Mouse (Mus musculus): Measurements from ENCODE around the gene Clasp2. TPM values are rescaled to one million over a fixed set of nuclear protein-coding genes. Genes with fewer than 3 reads are reported as not detected.

The Clasp2 gene
- total and polyA plus RNA-seq, 3 experiments, result 28.7 to 209 (median 30.8) TPM

DNA sequence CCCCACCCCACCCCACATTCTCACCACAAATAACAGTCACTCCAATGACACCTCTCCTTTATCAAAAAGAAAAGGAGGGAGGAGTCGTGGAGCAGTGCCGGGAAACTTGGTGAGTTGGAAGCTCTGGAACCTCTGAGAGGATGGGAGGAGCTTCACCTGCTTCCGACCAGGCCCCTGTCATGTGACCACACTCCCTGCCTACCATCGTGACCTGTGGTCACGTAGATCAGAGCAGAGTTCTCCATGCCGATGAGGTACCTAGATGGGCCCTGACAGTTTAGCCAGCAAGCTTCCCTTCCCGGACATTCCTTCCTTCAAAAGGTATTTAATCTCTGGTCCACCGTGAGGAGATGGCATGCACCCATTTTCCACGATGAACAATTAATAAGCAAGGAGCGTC, 17.2 kb downstream of the Clasp2 start:
- Histone ChIP-seq H3K36me3 (ENCODE audit: control insufficient read depth in 1 of 2, insufficient read depth in 2 of 2, low read length in 2 of 2) (peaks cover 0 to 5% of the 10 kb centered on the region in 2 experiments; a peak in 2 of 4 replicates), H3K9ac (ENCODE audit: control insufficient read depth, low read depth, low read length, poor library complexity, severe bottlenecking) (no peak overlapping the region), H3K79me2 (ENCODE audit: control insufficient read depth, insufficient read depth, low read length, poor library complexity) (peaks cover 24% of the 10 kb centered on the region), H3K27ac (ENCODE audit: control insufficient read depth, low read depth, low read length) (no peak overlapping the region), H3K27me3 (ENCODE audit: control insufficient read depth in 1 of 2, insufficient read depth in 2 of 2, low read length in 2 of 2) (no peaks in the 10 kb centered on the region), H3K4me3 (ENCODE audit: control insufficient read depth in 1 of 2, insufficient read depth in 1 of 2, low read depth in 2 of 2, low read length in 2 of 2) (no peak overlapping the region), H3K4me1 (ENCODE audit: control insufficient read depth in 1 of 2, insufficient read depth in 2 of 2, low read length in 2 of 2) (no peaks in the 10 kb centered on the region), H3K9me3 (replicated peaks; ENCODE audit: insufficient read depth, low read length) (no peaks in the 10 kb centered on the region)
- DNase-seq (ENCODE audit: low read depth, low spot score), result no peak
- TF ChIP-seq RCOR1 (IDR thresholded peaks at IDR 0.05; ENCODE audit: low read depth, low read length) (no peak), MYB (IDR thresholded peaks at IDR 0.05; ENCODE audit: low read depth, low read length) (no peak), RAD21 (IDR thresholded peaks at IDR 0.05; ENCODE audit: low read depth, low read length) (no peak), MAX (IDR thresholded peaks at IDR 0.05; ENCODE audit: low read length) (no peak)

DNA sequence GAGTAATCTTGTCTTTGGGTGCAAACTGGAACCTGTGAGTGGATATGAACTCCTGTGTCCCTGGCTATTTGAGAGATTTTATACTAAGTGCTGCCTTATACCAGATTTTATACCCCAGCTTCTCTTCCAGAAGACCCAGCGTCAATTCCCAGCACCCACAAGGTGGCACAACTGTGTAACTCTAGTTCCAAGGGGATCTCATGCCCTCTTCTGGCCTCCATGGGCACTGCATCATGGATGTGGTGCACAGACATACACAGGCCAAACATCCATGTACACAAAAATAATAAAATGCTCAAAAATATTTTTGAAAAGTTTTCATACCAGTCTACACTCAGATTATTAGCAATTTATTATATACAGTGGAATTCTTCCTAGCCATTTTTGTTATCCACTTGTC, 18.4 kb downstream of the Clasp2 start:
- peak; percentile 32 for DNase-seq (ENCODE audit: low read depth, low spot score)
- H3K4me3 ChIP-seq (ENCODE audit: control insufficient read depth in 1 of 2, insufficient read depth in 1 of 2, low read depth in 2 of 2, low read length in 2 of 2), result no peak overlapping the region
- no peak overlapping the region for H3K9ac ChIP-seq (ENCODE audit: control insufficient read depth, low read depth, low read length, poor library complexity, severe bottlenecking)
- no peaks in the 10 kb centered on the region for H3K27me3 ChIP-seq (ENCODE audit: control insufficient read depth in 1 of 2, insufficient read depth in 2 of 2, low read length in 2 of 2)
- no peak overlapping the region for H3K27ac ChIP-seq (ENCODE audit: control insufficient read depth, low read depth, low read length)
- H3K36me3 ChIP-seq (ENCODE audit: control insufficient read depth in 1 of 2, insufficient read depth in 2 of 2, low read length in 2 of 2), result peaks cover 0 to 5% of the 10 kb centered on the region in 2 experiments; a peak in 2 of 4 replicates
- no peaks in the 10 kb centered on the region for H3K4me1 ChIP-seq (ENCODE audit: control insufficient read depth in 1 of 2, insufficient read depth in 2 of 2, low read length in 2 of 2)
- H3K9me3 ChIP-seq (replicated peaks; ENCODE audit: insufficient read depth, low read length), result no peaks in the 10 kb centered on the region
- TF ChIP-seq ZKSCAN1 (IDR thresholded peaks at IDR 0.05; ENCODE audit: low read depth, low read length) (no peak), SMC3 (IDR thresholded peaks at IDR 0.05; ENCODE audit: low read depth, low read length) (peak; percentile 19; the same call in 1 of the 2 replicates), RAD21 (IDR thresholded peaks at IDR 0.05; ENCODE audit: low read depth, low read length) (peak; percentile 7; the same call in 1 of the 2 replicates), CHD2 (IDR thresholded peaks at IDR 0.05; ENCODE audit: low read length) (no peak), POLR2A (IDR thresholded peaks at IDR 0.05; ENCODE audit: control insufficient read depth in 1 of 2, insufficient read depth in 1 of 2, low read depth in 1 of 2, low read length in 2 of 2, poor library complexity in 1 of 2) (no peak), CTCF (IDR thresholded peaks at IDR 0.05 in 2 of 3, conservative IDR thresholded peaks at IDR 0.05 in 1 of 3; ENCODE audit: control insufficient read depth in 1 of 3, insufficient read depth in 1 of 3, low read depth in 2 of 3, low read length in 3 of 3, poor library complexity in 1 of 3, severe bottlenecking in 1 of 3) (peak; percentile 43 to 59 (median 47))
- H3K79me2 ChIP-seq (ENCODE audit: control insufficient read depth, insufficient read depth, low read length, poor library complexity), result peaks cover 14% of the 10 kb centered on the region

DNA sequence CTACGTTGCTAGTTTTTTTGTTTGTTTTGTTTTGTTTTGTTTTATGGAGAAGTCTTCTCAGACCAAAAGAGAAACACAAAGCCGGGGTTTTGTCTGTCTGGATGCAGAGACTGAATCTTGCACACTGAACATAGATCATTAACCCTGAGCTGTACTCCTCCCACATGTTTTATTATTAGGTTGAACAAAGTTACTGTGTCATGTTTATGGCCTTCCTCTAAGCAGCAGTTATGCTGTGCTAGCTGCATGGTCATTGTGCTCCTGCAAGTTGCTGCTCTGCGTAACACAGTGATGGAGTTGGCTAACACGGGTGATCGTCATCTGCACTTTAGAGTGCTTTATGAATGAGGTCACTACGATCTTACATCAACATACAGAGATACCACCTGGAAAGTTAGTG, 21.1 kb downstream of the Clasp2 start:
- Histone ChIP-seq H3K27ac (ENCODE audit: control insufficient read depth, low read depth, low read length) (no peak overlapping the region), H3K36me3 (ENCODE audit: control insufficient read depth in 1 of 2, insufficient read depth in 2 of 2, low read length in 2 of 2) (peaks cover 0 to 5% of the 10 kb centered on the region in 2 experiments; a peak in 2 of 4 replicates), H3K4me1 (ENCODE audit: control insufficient read depth in 1 of 2, insufficient read depth in 2 of 2, low read length in 2 of 2) (no peaks in the 10 kb centered on the region), H3K4me3 (ENCODE audit: control insufficient read depth in 1 of 2, insufficient read depth in 1 of 2, low read depth in 2 of 2, low read length in 2 of 2) (no peak overlapping the region), H3K79me2 (ENCODE audit: control insufficient read depth, insufficient read depth, low read length, poor library complexity) (no peaks in the 10 kb centered on the region), H3K9me3 (replicated peaks; ENCODE audit: insufficient read depth, low read length) (no peaks in the 10 kb centered on the region), H3K27me3 (ENCODE audit: control insufficient read depth in 1 of 2, insufficient read depth in 2 of 2, low read length in 2 of 2) (no peaks in the 10 kb centered on the region), H3K9ac (ENCODE audit: control insufficient read depth, low read depth, low read length, poor library complexity, severe bottlenecking) (no peak overlapping the region)
- no peak for DNase-seq (ENCODE audit: low read depth, low spot score)
- TF ChIP-seq TBP (IDR thresholded peaks at IDR 0.05; ENCODE audit: low read depth, low read length) (no peak), POLR2A (IDR thresholded peaks at IDR 0.05; ENCODE audit: control insufficient read depth in 1 of 2, insufficient read depth in 1 of 2, low read depth in 1 of 2, low read length in 2 of 2, poor library complexity in 1 of 2) (no peak), HCFC1 (IDR thresholded peaks at IDR 0.05; ENCODE audit: low read depth, low read length) (no peak), GABPA (IDR thresholded peaks at IDR 0.05; ENCODE audit: low read depth, low read length) (no peak), CHD2 (IDR thresholded peaks at IDR 0.05; ENCODE audit: low read length) (no peak), SMC3 (IDR thresholded peaks at IDR 0.05; ENCODE audit: low read depth, low read length) (no peak), E2F4 (IDR thresholded peaks at IDR 0.05; ENCODE audit: borderline replicate concordance, low read depth, low read length) (no peak), MEF2A (IDR thresholded peaks at IDR 0.05; ENCODE audit: extremely low read depth, insufficient replicate concordance, low read depth, low read length, poor library complexity, severe bottlenecking) (no peak), BHLHE40 (IDR thresholded peaks at IDR 0.05; ENCODE audit: borderline replicate concordance, low read depth, low read length) (no peak), MXI1 (IDR thresholded peaks at IDR 0.05; ENCODE audit: low read depth, low read length) (no peak), JUND (IDR thresholded peaks at IDR 0.05; ENCODE audit: low read depth, low read length) (no peak)

All from MEL (cell line).